Mouse (Mus musculus) heart, embryonic 16.5 days (tissue): ENCODE results near the gene Asah2. TPM values are rescaled to one million over a fixed set of nuclear protein-coding genes. Genes with fewer than 3 reads are reported as not detected.
"Not testable (repeated sequence)": the region's sequence is repeated elsewhere in the genome, so short reads cannot be mapped to it uniquely, and the experiment has no call there.

Experiments used
- ATAC-seq: fragments of 200-750 bp; cut with Nextera tagmentation; replicated peaks from 2 replicates; pipeline ENCODE4 v1.8.0; 2017; ENCODE audit warnings: moderate number of reproducible peaks; ENCODE audit not compliant: insufficient read depth, low FRiP score; ENCODE audit errors: extremely low read depth
- H3K27ac ChIP-seq: fragments of 300-500 bp; sonication (generic); 2 replicates; pipeline ENCODE4 v1.5.1; 2014; ENCODE audit warnings: mild to moderate bottlenecking, low read length, control low read depth, moderate library complexity
- H3K27me3 ChIP-seq: fragments of 300-500 bp; sonication (generic); 2 replicates; pipeline ENCODE4 v1.6.1; 2014; ENCODE audit warnings: low read length, mixed read lengths; ENCODE audit not compliant: control insufficient read depth, insufficient read depth
- H3K36me3 ChIP-seq: fragments of 300-500 bp; sonication (generic); 2 replicates; pipeline ENCODE4 v1.6.1; 2014; ENCODE audit not compliant: control insufficient read depth, insufficient read depth
- H3K4me1 ChIP-seq: fragments of 300-500 bp; sonication (generic); 2 replicates; pipeline ENCODE4 v1.6.1; 2014; ENCODE audit warnings: low read length, mixed read lengths; ENCODE audit not compliant: control insufficient read depth, insufficient read depth
- H3K4me2 ChIP-seq: fragments of 300-500 bp; sonication (generic); 2 replicates; pipeline ENCODE4 v1.6.1; 2014; ENCODE audit warnings: low read depth, mild to moderate bottlenecking, control low read depth, low read length
- H3K4me3 ChIP-seq: fragments of 300-500 bp; sonication (generic); 2 replicates; pipeline ENCODE4 v1.5.1; 2014; ENCODE audit warnings: mild to moderate bottlenecking, control low read depth, low read length
- H3K9ac ChIP-seq: fragments of 300-500 bp; sonication (generic); 2 replicates; pipeline ENCODE4 v1.6.1; 2014; ENCODE audit warnings: low read length, control low read depth
- H3K9me3 ChIP-seq: fragments of 300-500 bp; sonication (generic); replicated peaks from 2 replicates; pipeline ENCODE4 v1.6.1; 2016; ENCODE audit warnings: low read length; ENCODE audit not compliant: control insufficient read depth
- WGBS: fragments of 180-500 bp; shearing (Covaris S2); extraction: QIAGEN DNeasy Blood & Tissue Kit; methylation state at CpG from one replicate; pipeline ENCODE4 v1.1.7; 2014; 5-methylcytosine and 5-hydroxymethylcytosine counted together
- polyA plus RNA-seq: library from polyadenylated mRNA; unstranded; fragments of >200 nt; fragmentation: Nextera tagmentation; extraction: Ambion mirVana; gene quantifications from 2 replicates; pipeline ENCODE4 v1.2.1, GENCODE M21; 2015

Gene Asah2
- polyA plus RNA-seq, 1 experiment from 2014 or later: 2.4 TPM

DNA sequence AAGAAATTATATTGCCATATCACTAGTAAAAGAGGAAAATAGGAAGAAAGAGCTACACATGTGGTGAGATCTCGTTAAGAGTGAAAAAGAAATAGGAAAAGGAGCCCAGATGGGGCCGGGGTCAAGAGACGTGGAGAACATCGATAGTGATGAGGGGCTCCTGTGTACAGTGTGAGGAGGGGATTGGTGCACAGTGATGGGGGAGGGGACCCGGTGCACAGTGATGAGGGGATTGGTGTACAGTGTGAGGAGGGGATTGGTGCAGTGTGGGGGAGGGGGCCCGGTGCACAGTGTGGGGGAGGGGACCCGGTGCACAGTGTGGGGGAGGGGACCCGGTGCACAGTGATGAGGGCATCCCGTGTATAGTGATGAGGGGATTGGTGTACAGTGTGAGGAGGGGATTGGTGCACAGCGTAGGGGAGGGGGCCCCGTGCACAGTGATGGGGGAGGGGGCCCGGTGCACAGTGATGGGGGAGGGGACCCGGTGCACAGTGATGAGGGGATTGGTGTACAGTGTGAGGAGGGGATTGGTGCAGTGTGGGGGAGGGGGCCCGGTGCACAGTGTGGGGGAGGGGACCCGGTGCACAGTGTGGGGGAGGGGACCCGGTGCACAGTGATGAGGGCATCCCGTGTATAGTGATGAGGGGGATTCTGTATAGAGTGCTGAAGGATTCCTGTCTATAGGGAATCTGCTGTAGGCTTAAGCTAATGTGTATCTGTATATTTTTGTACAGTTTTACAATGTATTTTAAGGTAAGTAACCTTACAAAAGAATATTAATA is 23.9 kb upstream of the Asah2 start:
- H3K27me3 ChIP-seq, H3K9me3 ChIP-seq, H3K4me1 ChIP-seq, H3K9ac ChIP-seq, H3K4me3 ChIP-seq, ATAC-seq, H3K27ac ChIP-seq, H3K36me3 ChIP-seq, H3K4me2 ChIP-seq: not testable (repeated sequence)
- WGBS: 90% methylated on average over 15 of the region's 17 CpGs

DNA sequence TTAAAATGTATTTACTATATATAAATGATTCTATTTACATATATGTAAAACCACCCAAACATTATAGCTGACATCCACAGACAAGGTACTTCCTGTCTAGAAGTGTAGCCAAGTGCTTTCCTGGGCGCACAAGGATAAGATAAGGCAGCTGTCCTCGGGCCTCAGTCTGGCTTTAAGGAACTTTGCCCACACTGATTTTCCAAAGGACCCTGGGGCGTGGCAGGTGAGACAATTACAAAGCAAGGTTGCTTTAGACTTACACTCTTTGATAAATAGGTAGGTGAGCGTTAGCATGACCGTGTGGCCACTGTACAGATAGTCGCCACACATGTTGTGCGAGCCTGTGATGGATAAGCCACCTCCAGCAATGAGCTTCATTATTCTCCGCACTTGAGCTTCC is 21.3 kb upstream of the Asah2 start:
- H3K4me3 ChIP-seq: no peak overlapping the region

DNA sequence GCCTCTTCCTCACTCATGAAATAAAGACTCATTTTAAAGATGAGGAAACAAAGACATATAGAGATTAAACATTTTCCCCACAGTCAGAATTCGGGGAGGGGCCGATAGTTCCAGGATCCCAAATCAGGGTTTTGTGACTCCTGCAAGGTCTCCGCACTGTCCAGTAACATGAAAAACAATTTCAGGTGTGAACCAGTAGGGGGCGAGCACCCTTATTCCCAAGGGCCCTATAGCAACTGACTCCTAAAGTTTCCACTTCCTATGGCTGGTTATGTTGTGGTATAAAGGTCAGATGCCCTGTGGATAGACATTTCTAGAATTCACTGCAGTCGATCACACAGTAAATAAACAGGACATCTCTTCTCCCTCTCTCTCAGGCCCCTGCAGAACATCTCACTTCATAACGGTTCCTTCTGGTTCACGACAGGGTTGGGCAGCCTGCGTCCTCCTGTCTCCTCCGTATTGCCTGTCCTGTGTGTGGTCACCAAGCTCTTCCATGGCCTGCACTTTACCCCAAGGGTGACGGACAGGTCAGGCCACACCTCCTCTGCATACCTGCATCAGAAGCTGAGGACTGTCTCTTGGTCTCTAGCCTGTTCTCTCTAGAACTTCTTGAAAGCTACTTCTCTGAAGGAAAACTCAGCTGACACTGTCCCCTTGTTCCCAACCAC is 19.3 kb upstream of the Asah2 start:
- H3K27me3 ChIP-seq: no peaks in the 10 kb centered on the region
- 75% methylated on average over 10 of the region's 10 CpGs for WGBS
- H3K27ac ChIP-seq: no peak overlapping the region
- no peak overlapping the region for H3K4me3 ChIP-seq
- no peak overlapping the region for H3K4me2 ChIP-seq
- H3K9me3 ChIP-seq: no peaks in the 10 kb centered on the region
- H3K9ac ChIP-seq: no peak overlapping the region
- no peaks in the 10 kb centered on the region for H3K4me1 ChIP-seq
- no peak; the same call in 1 of the 2 replicates for ATAC-seq
- peaks cover 18% of the 10 kb centered on the region for H3K36me3 ChIP-seq

More for the DNA sequence above, 21.3 kb upstream of the Asah2 start:
- WGBS: 76% methylated on average over 8 of the region's 8 CpGs
- peaks cover 10% of the 10 kb centered on the region for H3K36me3 ChIP-seq
- no peak overlapping the region for H3K9ac ChIP-seq
- no peak for ATAC-seq
- H3K27me3 ChIP-seq: no peaks in the 10 kb centered on the region
- no peak overlapping the region for H3K4me2 ChIP-seq
- no peaks in the 10 kb centered on the region for H3K9me3 ChIP-seq
- no peaks in the 10 kb centered on the region for H3K4me1 ChIP-seq
- no peak overlapping the region for H3K27ac ChIP-seq

DNA sequence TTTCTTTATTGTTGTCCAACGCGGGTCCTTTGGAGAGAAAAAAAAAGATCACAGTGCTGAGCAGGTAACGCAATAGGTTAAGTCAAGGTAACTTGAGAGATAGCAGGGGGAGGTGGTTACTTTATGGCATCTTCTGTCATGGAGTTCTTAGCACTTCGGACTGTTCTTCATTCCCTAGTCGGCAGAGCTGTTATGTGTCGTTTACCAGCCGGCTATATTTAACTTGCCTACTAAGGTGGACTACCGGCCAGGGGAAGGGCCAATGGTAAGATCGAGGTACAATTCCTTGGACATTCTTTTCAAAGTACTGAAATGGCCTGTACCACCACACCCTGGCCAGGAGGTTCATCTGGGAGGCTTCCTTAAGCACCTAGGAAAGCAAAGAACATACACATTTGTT is 16.1 kb upstream of the Asah2 start:
- H3K36me3 ChIP-seq: peaks cover 22% of the 10 kb centered on the region
- no peaks in the 10 kb centered on the region for H3K4me1 ChIP-seq
- no peaks in the 10 kb centered on the region for H3K27me3 ChIP-seq
- no peak overlapping the region for H3K4me3 ChIP-seq
- no peak overlapping the region for H3K4me2 ChIP-seq
- no peak overlapping the region for H3K9ac ChIP-seq
- H3K9me3 ChIP-seq: no peaks in the 10 kb centered on the region
- ATAC-seq: no peak
- no peak overlapping the region for H3K27ac ChIP-seq
- 67% methylated on average over 9 of the region's 9 CpGs for WGBS

DNA sequence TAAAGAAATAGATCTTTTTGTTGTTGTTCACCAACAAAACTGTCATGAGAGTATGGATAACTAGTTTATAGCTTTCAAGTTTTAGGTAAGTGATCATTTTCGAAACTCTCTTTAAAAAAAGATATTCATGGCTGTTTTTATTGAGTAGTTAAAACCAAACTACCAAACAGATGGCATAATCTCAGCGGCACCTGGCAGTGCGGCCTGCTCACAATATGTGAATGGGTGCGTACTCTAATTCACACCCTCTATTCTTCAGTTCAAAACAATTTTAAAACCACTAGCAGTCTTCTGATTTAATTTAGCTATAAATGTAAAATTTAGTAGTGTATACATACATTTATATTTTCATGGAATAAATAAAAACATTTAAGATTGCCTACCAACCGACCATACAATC is 15.2 kb upstream of the Asah2 start:
- Histone ChIP-seq H3K4me1 (no peaks in the 10 kb centered on the region), H3K36me3 (peaks cover 18% of the 10 kb centered on the region; the same call in 1 of the 2 replicates), H3K4me3 (no peak overlapping the region), H3K9ac (no peak overlapping the region), H3K27ac (no peak overlapping the region), H3K27me3 (no peaks in the 10 kb centered on the region), H3K4me2 (no peak overlapping the region), H3K9me3 (no peaks in the 10 kb centered on the region)
- ATAC-seq: no peak
- WGBS: 93% methylated on average over 5 of the region's 5 CpGs

DNA sequence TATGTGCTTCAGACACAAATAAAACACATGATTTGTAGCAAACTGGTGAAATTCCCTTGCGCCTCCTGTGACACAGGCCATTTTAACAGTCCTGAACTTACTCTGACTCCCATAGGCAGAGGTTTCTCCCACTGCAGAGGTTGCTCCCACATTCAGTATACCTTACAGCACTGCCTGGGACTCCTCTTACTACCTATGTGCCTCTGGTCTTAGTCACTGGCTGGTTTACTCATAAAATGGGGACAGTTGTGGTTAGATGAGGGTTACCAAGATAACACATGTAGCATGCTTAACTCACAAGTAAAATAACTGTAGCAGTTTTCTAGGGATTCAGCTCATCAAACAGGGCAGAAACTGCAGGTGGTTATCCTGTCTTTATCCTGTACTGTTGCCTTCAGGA is 12.8 kb upstream of the Asah2 start:
- Histone ChIP-seq H3K27me3 (no peaks in the 10 kb centered on the region), H3K9me3 (no peaks in the 10 kb centered on the region), H3K27ac (no peak overlapping the region), H3K4me1 (no peaks in the 10 kb centered on the region), H3K36me3 (peaks cover 18% of the 10 kb centered on the region; the same call in 1 of the 2 replicates), H3K9ac (no peak overlapping the region), H3K4me2 (no peak overlapping the region), H3K4me3 (no peak overlapping the region)
- WGBS: 93% methylated on average over 1 of the region's 1 CpGs
- ATAC-seq: no peak

DNA sequence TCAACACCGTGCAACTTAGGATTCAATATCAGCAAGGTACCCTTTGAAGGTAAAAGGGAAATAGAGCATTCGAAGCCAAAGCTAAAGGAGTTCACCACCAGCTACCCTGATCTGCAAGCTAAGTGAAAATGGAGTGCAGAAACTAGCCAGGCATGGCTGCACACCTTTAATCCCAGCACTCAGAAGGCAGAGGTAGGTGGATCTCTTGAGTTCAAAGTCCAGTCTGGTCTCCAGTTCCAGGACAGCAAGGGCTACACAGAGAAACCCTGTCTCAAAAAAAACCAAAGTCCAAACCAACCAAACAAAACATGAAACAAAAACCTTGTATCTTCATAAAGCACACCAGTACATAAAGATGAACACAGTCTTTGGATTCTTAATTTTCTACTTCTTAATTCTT is 11.7 kb upstream of the Asah2 start:
- Histone ChIP-seq H3K4me3 (no peak overlapping the region), H3K36me3 (peaks cover 14% of the 10 kb centered on the region; the same call in 1 of the 2 replicates), H3K27me3 (no peaks in the 10 kb centered on the region), H3K4me1 (no peaks in the 10 kb centered on the region), H3K4me2 (no peak overlapping the region), H3K9ac (no peak overlapping the region), H3K9me3 (no peaks in the 10 kb centered on the region), H3K27ac (no peak overlapping the region)
- WGBS: 93% methylated on average over 2 of the region's 2 CpGs
- no peak for ATAC-seq

DNA sequence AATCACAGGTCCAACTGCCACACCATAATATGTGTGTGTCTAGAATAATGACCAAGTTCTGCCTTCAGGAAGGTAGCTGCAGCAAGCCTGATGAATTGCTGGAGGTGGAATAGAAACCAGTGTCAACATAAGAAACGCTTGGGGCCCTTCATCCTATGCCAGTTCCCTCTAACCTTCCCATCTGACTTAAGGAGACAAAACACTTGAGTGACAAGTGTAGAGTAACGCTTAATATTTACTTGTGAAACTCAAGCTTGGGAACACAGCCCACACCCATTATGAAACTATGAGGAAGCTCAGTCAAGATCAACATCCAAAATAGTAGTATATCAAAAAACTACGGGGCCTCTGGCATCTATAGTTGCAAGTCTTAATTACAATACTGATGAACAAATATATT is 10.5 kb upstream of the Asah2 start:
- Histone ChIP-seq H3K36me3 (peaks cover 6% of the 10 kb centered on the region; the same call in 1 of the 2 replicates), H3K4me1 (no peaks in the 10 kb centered on the region), H3K4me2 (no peak overlapping the region), H3K9me3 (no peaks in the 10 kb centered on the region), H3K27me3 (no peaks in the 10 kb centered on the region), H3K9ac (no peak overlapping the region), H3K27ac (no peak overlapping the region), H3K4me3 (no peak overlapping the region)
- 83% methylated on average over 3 of the region's 3 CpGs for WGBS
- no peak for ATAC-seq

DNA sequence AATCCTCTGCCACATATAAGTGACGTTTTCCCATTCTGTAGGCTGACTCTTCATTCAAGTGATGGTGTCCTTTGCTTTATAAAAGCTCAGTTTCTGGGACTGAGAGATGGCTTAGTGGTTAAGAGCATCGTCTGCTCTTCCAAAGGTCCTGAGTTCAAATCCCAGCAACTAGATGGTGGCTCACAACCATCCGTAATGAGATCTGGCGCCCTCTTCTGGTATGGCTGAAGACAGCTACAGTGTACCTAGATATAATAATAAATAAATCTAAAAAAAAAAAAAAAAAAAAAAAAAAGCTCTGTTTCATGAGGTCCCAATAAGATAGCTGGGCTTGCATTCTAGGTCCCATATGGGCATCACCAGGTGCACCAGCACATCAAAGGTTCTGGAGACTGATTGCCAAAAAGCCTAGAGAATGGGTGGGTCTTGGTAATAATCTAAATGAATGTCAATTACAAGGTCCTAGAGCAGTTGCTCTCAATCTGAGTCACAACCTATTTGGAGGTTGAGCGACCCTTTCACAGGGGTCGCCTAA is 9.5 kb upstream of the Asah2 start:
- no peak overlapping the region for H3K27ac ChIP-seq
- H3K36me3 ChIP-seq: peaks cover 6% of the 10 kb centered on the region; the same call in 1 of the 2 replicates
- no peaks in the 10 kb centered on the region for H3K27me3 ChIP-seq
- ATAC-seq: no peak
- H3K4me2 ChIP-seq: no peak overlapping the region
- no peaks in the 10 kb centered on the region for H3K9me3 ChIP-seq
- H3K4me1 ChIP-seq: no peaks in the 10 kb centered on the region
- 79% methylated on average over 6 of the region's 6 CpGs for WGBS
- no peak overlapping the region for H3K4me3 ChIP-seq
- no peak overlapping the region for H3K9ac ChIP-seq
